ENCODE assay signal across 7 mouse cellular contexts in genomic region chr14:50925111-50925920, GRCm38 (mm10). TPM values are rescaled to one million over a fixed set of nuclear protein-coding genes. Genes with fewer than 3 reads are reported as not detected.
A peak's percentile ranks its signal among the peaks of the same experiment; 100 is the strongest.
DNase-seq lines count a peak whose midpoint lies in the region; ATAC-seq lines count a peak whose summit lies in the region.

No protein-coding gene starts in this region.

- DNase-seq in lung, postnatal 10 days = no peak
- DNase-seq in embryo, embryonic 11 days = peak; percentile 25
- no peak for DNase-seq in hindbrain, embryonic 14.5 days (ENCODE audit: low spot score)
- no peak for DNase-seq in adrenal gland, postnatal 25 days
- DNase-seq in frontal cortex, postnatal 14 days (ENCODE audit: low spot score in 2 of 2) = no peak

- H3K4me1 ChIP-seq in lung, embryonic 15.5 days = peaks cover 27% of the 10 kb centered on the region
- peaks cover 31% of the 10 kb centered on the region for H3K4me1 ChIP-seq in hindbrain, embryonic 14.5 days (replicated peaks; ENCODE audit: control insufficient read depth, insufficient read depth, low read length)
- H3K4me1 ChIP-seq in midbrain, embryonic 12.5 days = peaks cover 31% of the 10 kb centered on the region

- peak overlapping the region; percentile 93 for H3K27ac ChIP-seq in lung, embryonic 15.5 days
- peak overlapping the region; percentile 86 for H3K27ac ChIP-seq in hindbrain, embryonic 14.5 days
- peak overlapping the region; percentile 91 for H3K27ac ChIP-seq in midbrain, embryonic 12.5 days (replicated peaks)

- H3K9me3 ChIP-seq in lung, embryonic 15.5 days = no peaks in the 10 kb centered on the region
- H3K9me3 ChIP-seq in hindbrain, embryonic 14.5 days (ENCODE audit: control insufficient read depth, low read length) = no peaks in the 10 kb centered on the region
- no peaks in the 10 kb centered on the region for H3K9me3 ChIP-seq in midbrain, embryonic 12.5 days

- peak overlapping the region; percentile 87 for H3K9ac ChIP-seq in lung, embryonic 15.5 days
- H3K9ac ChIP-seq in hindbrain, embryonic 14.5 days = peak overlapping the region; percentile 71
- H3K9ac ChIP-seq in midbrain, embryonic 12.5 days (replicated peaks) = peak overlapping the region; percentile 91

- H3K4me3 ChIP-seq in lung, embryonic 15.5 days = peak overlapping the region; percentile 86
- H3K4me3 ChIP-seq in hindbrain, embryonic 14.5 days (replicated peaks; ENCODE audit: low read length) = peak overlapping the region; percentile 64
- peak overlapping the region; percentile 87 for H3K4me3 ChIP-seq in midbrain, embryonic 12.5 days

- ATAC-seq in lung, embryonic 15.5 days (ENCODE audit: borderline replicate concordance, extremely low read depth, low FRiP score, low TSS enrichment) = no peak; the same call in 1 of the 2 replicates
- ATAC-seq in hindbrain, embryonic 14.5 days (ENCODE audit: low FRiP score) = no peak
- ATAC-seq in midbrain, embryonic 12.5 days (ENCODE audit: low FRiP score, low read depth) = peak; percentile 2; the same call in 1 of the 2 replicates

- H3K36me3 ChIP-seq in lung, embryonic 15.5 days = peaks cover 39% of the 10 kb centered on the region
- peaks cover 37% of the 10 kb centered on the region for H3K36me3 ChIP-seq in hindbrain, embryonic 14.5 days (replicated peaks; ENCODE audit: control insufficient read depth, insufficient read depth)
- peaks cover 36% of the 10 kb centered on the region for H3K36me3 ChIP-seq in midbrain, embryonic 12.5 days

- 1% methylated on average over 38 of the region's 38 CpGs for WGBS in lung, embryonic 15.5 days
- 1% methylated on average over 38 of the region's 38 CpGs for WGBS in hindbrain, embryonic 14.5 days
- WGBS in midbrain, embryonic 12.5 days = 2% methylated on average over 38 of the region's 38 CpGs

- H3K27me3 ChIP-seq in lung, embryonic 15.5 days = no peaks in the 10 kb centered on the region
- H3K27me3 ChIP-seq in hindbrain, embryonic 14.5 days (ENCODE audit: control insufficient read depth, insufficient read depth, low read length) = no peaks in the 10 kb centered on the region
- H3K27me3 ChIP-seq in midbrain, embryonic 12.5 days = no peaks in the 10 kb centered on the region

- peak overlapping the region; percentile 84 for H3K4me2 ChIP-seq in lung, embryonic 15.5 days
- H3K4me2 ChIP-seq in hindbrain, embryonic 14.5 days (replicated peaks) = peak overlapping the region; percentile 90
- peak overlapping the region; percentile 62 for H3K4me2 ChIP-seq in midbrain, embryonic 12.5 days (replicated peaks)

RNA-seq across cellular contexts. Expression of gene Apex1, which starts 0.5 kb away (rescaled TPM):
- 222 and 228 TPM in 2 replicates for polyA plus RNA-seq in lung, embryonic 15.5 days (2015; fragmentation: Nextera tagmentation; extraction: Ambion mirVana)
- 165 and 171 TPM in 2 replicates for polyA plus RNA-seq in hindbrain, embryonic 14.5 days (2014; fragmentation: Nextera tagmentation; extraction: Ambion mirVana)
- polyA plus RNA-seq in midbrain, embryonic 12.5 days (2016; fragmentation: Nextera tagmentation; extraction: Ambion mirVana) = 321 and 333 TPM in 2 replicates
- 81.3 and 86.8 TPM in 2 replicates for total RNA-seq in adrenal gland, postnatal 25 days (2021)

RNA-seq across cellular contexts. Expression of gene Osgep, which starts 0.6 kb away (rescaled TPM):
- polyA plus RNA-seq in lung, embryonic 15.5 days (2015; fragmentation: Nextera tagmentation; extraction: Ambion mirVana) = 174 and 176 TPM in 2 replicates
- polyA plus RNA-seq in hindbrain, embryonic 14.5 days (2014; fragmentation: Nextera tagmentation; extraction: Ambion mirVana) = 107 and 118 TPM in 2 replicates
- polyA plus RNA-seq in midbrain, embryonic 12.5 days (2016; fragmentation: Nextera tagmentation; extraction: Ambion mirVana) = 141 and 147 TPM in 2 replicates
- 50.2 and 57.2 TPM in 2 replicates for total RNA-seq in adrenal gland, postnatal 25 days (2021)

RNA-seq across cellular contexts. Expression of gene Pip4p1, which starts 5.3 kb away (rescaled TPM):
- 46.7 and 53.4 TPM in 2 replicates for polyA plus RNA-seq in lung, embryonic 15.5 days (2015; fragmentation: Nextera tagmentation; extraction: Ambion mirVana)
- polyA plus RNA-seq in hindbrain, embryonic 14.5 days (2014; fragmentation: Nextera tagmentation; extraction: Ambion mirVana) = 93.1 and 100.0 TPM in 2 replicates
- 68.3 and 72.8 TPM in 2 replicates for polyA plus RNA-seq in midbrain, embryonic 12.5 days (2016; fragmentation: Nextera tagmentation; extraction: Ambion mirVana)
- 75.5 and 78.7 TPM in 2 replicates for total RNA-seq in adrenal gland, postnatal 25 days (2021)

RNA-seq across cellular contexts. Expression of gene Pnp, which starts 5.6 kb away (rescaled TPM):
- 68.1 and 69.5 TPM in 2 replicates for polyA plus RNA-seq in lung, embryonic 15.5 days (2015; fragmentation: Nextera tagmentation; extraction: Ambion mirVana)
- 23.2 and 23.9 TPM in 2 replicates for polyA plus RNA-seq in hindbrain, embryonic 14.5 days (2014; fragmentation: Nextera tagmentation; extraction: Ambion mirVana)
- polyA plus RNA-seq in midbrain, embryonic 12.5 days (2016; fragmentation: Nextera tagmentation; extraction: Ambion mirVana) = 50.0 and 50.1 TPM in 2 replicates
- 47.6 and 55.1 TPM in 2 replicates for total RNA-seq in adrenal gland, postnatal 25 days (2021)

RNA-seq across cellular contexts. Expression of gene Gm49342, which starts 19.0 kb away (rescaled TPM):
- polyA plus RNA-seq in lung, embryonic 15.5 days (2015; fragmentation: Nextera tagmentation; extraction: Ambion mirVana) = not detected in 2 replicates
- 2.1 TPM in 1 of 2 replicates, not detected in the other for polyA plus RNA-seq in hindbrain, embryonic 14.5 days (2014; fragmentation: Nextera tagmentation; extraction: Ambion mirVana)
- not detected in 2 replicates for polyA plus RNA-seq in midbrain, embryonic 12.5 days (2016; fragmentation: Nextera tagmentation; extraction: Ambion mirVana)
- total RNA-seq in adrenal gland, postnatal 25 days (2021) = 23.0 and 43.4 TPM in 2 replicates
